Mouse (Mus musculus): ENCODE measurements around the gene Slf2. TPM values are rescaled to one million over a fixed set of nuclear protein-coding genes. Genes with fewer than 3 reads are reported as not detected.

Gene Slf2
- polyA plus RNA-seq, 1 experiment, result 98.6 TPM

- 89% methylated on average over 19 of the region's 19 CpGs for WGBS
Measured at GRCm38 (mm10) chr19:45028746-45029145, 97.8 kb downstream of the Slf2 start.

GRCm38 (mm10) chr19:45029571-45029970, 98.6 kb downstream of the Slf2 start:
- no peaks in the 10 kb centered on the region for H3K27me3 ChIP-seq (ENCODE audit: control insufficient read depth, insufficient read depth, low read length)
- no peaks in the 10 kb centered on the region for H3K36me3 ChIP-seq (ENCODE audit: control insufficient read depth, insufficient read depth, low read length)
- 72% methylated on average over 9 of the region's 9 CpGs for WGBS
- DNase-seq, result no peak
- no peak overlapping the region for H3K27ac ChIP-seq (ENCODE audit: control insufficient read depth, insufficient read depth, low read length)
- TF ChIP-seq CTCF (IDR thresholded peaks at IDR 0.05; ENCODE audit: borderline replicate concordance, control insufficient read depth, extremely low read depth, insufficient read depth, low read length, poor library complexity), result no peak
- TF ChIP-seq POLR2A (IDR thresholded peaks at IDR 0.05; ENCODE audit: control insufficient read depth, extremely low read depth, insufficient read depth, low read length, poor library complexity), result no peak
- H3K4me3 ChIP-seq (ENCODE audit: control insufficient read depth, insufficient read depth, low read length), result no peak overlapping the region
- peaks cover 6% of the 10 kb centered on the region; the same call in 1 of the 2 replicates for H3K4me1 ChIP-seq (replicated peaks; ENCODE audit: control insufficient read depth, insufficient read depth, low read length)

More at GRCm38 (mm10) chr19:45028746-45029145, 97.8 kb downstream of the Slf2 start:
- TF ChIP-seq CTCF (IDR thresholded peaks at IDR 0.05; ENCODE audit: borderline replicate concordance, control insufficient read depth, extremely low read depth, insufficient read depth, low read length, poor library complexity) (no peak), POLR2A (IDR thresholded peaks at IDR 0.05; ENCODE audit: control insufficient read depth, extremely low read depth, insufficient read depth, low read length, poor library complexity) (no peak)
- Histone ChIP-seq H3K36me3 (ENCODE audit: control insufficient read depth, insufficient read depth, low read length) (no peaks in the 10 kb centered on the region), H3K4me3 (ENCODE audit: control insufficient read depth, insufficient read depth, low read length) (no peak overlapping the region), H3K27me3 (ENCODE audit: control insufficient read depth, insufficient read depth, low read length) (no peaks in the 10 kb centered on the region), H3K4me1 (replicated peaks; ENCODE audit: control insufficient read depth, insufficient read depth, low read length) (peaks cover 6% of the 10 kb centered on the region; the same call in 1 of the 2 replicates), H3K27ac (ENCODE audit: control insufficient read depth, insufficient read depth, low read length) (no peak overlapping the region)
- no peak for DNase-seq

GRCm38 (mm10) chr19:45030111-45030510, 99.2 kb downstream of the Slf2 start:
- Histone ChIP-seq H3K27me3 (ENCODE audit: control insufficient read depth, insufficient read depth, low read length) (no peaks in the 10 kb centered on the region), H3K36me3 (ENCODE audit: control insufficient read depth, insufficient read depth, low read length) (no peaks in the 10 kb centered on the region), H3K4me1 (replicated peaks; ENCODE audit: control insufficient read depth, insufficient read depth, low read length) (peaks cover 6% of the 10 kb centered on the region; the same call in 1 of the 2 replicates), H3K4me3 (ENCODE audit: control insufficient read depth, insufficient read depth, low read length) (no peak overlapping the region), H3K27ac (ENCODE audit: control insufficient read depth, insufficient read depth, low read length) (no peak overlapping the region)
- TF ChIP-seq POLR2A (IDR thresholded peaks at IDR 0.05; ENCODE audit: control insufficient read depth, extremely low read depth, insufficient read depth, low read length, poor library complexity), result no peak
- peak; percentile 95 for TF ChIP-seq CTCF (IDR thresholded peaks at IDR 0.05; ENCODE audit: borderline replicate concordance, control insufficient read depth, extremely low read depth, insufficient read depth, low read length, poor library complexity)
- WGBS, result 30% methylated on average over 8 of the region's 8 CpGs
- peak; percentile 60 for DNase-seq

GRCm38 (mm10) chr19:45030746-45031693, 100.1 kb downstream of the Slf2 start:
- WGBS, result 45% methylated on average over 20 of the region's 20 CpGs
- peak; percentile 67 for DNase-seq
- H3K4me3 ChIP-seq (ENCODE audit: control insufficient read depth, insufficient read depth, low read length), result no peak overlapping the region
- no peaks in the 10 kb centered on the region for H3K27me3 ChIP-seq (ENCODE audit: control insufficient read depth, insufficient read depth, low read length)
- H3K27ac ChIP-seq (ENCODE audit: control insufficient read depth, insufficient read depth, low read length), result no peak overlapping the region
- peaks cover 6% of the 10 kb centered on the region; the same call in 1 of the 2 replicates for H3K4me1 ChIP-seq (replicated peaks; ENCODE audit: control insufficient read depth, insufficient read depth, low read length)
- H3K36me3 ChIP-seq (ENCODE audit: control insufficient read depth, insufficient read depth, low read length), result no peaks in the 10 kb centered on the region
- TF ChIP-seq POLR2A (IDR thresholded peaks at IDR 0.05; ENCODE audit: control insufficient read depth, extremely low read depth, insufficient read depth, low read length, poor library complexity), result no peak
- peak; percentile 76; the same call in 1 of the 2 replicates for TF ChIP-seq CTCF (IDR thresholded peaks at IDR 0.05; ENCODE audit: borderline replicate concordance, control insufficient read depth, extremely low read depth, insufficient read depth, low read length, poor library complexity)

GRCm38 (mm10) chr19:45031780-45032179, 100.8 kb downstream of the Slf2 start:
- no peaks in the 10 kb centered on the region for H3K36me3 ChIP-seq (ENCODE audit: control insufficient read depth, insufficient read depth, low read length)
- no peak overlapping the region for H3K4me3 ChIP-seq (ENCODE audit: control insufficient read depth, insufficient read depth, low read length)
- 29% methylated on average over 4 of the region's 4 CpGs for WGBS
- peaks cover 6% of the 10 kb centered on the region; the same call in 1 of the 2 replicates for H3K4me1 ChIP-seq (replicated peaks; ENCODE audit: control insufficient read depth, insufficient read depth, low read length)
- no peaks in the 10 kb centered on the region for H3K27me3 ChIP-seq (ENCODE audit: control insufficient read depth, insufficient read depth, low read length)
- H3K27ac ChIP-seq (ENCODE audit: control insufficient read depth, insufficient read depth, low read length), result no peak overlapping the region
- TF ChIP-seq POLR2A (IDR thresholded peaks at IDR 0.05; ENCODE audit: control insufficient read depth, extremely low read depth, insufficient read depth, low read length, poor library complexity) (no peak), CTCF (IDR thresholded peaks at IDR 0.05; ENCODE audit: borderline replicate concordance, control insufficient read depth, extremely low read depth, insufficient read depth, low read length, poor library complexity) (peak; percentile 65; the same call in 1 of the 2 replicates)
- peak; percentile 70 for DNase-seq

Other genes starting within 250 kb of the Slf2 start
- 0.10 and 0.12 TPM in 2 replicates for gene Pax2, start 175.1 kb upstream of the Slf2 start, polyA plus RNA-seq (2012; rRNA removed)
- 13.7 TPM in 2 replicates for gene Sema4g, start 58.0 kb downstream of the Slf2 start, polyA plus RNA-seq (2012; rRNA removed)
- gene Twnk, start 74.5 kb downstream of the Slf2 start, polyA plus RNA-seq (2012; rRNA removed), result 11.5 and 11.6 TPM in 2 replicates
- 121 and 137 TPM in 2 replicates for gene Mrpl43, start 75.3 kb downstream of the Slf2 start, polyA plus RNA-seq (2012; rRNA removed)
- 37.6 and 41.2 TPM in 2 replicates for gene Lzts2, start 83.3 kb downstream of the Slf2 start, polyA plus RNA-seq (2012; rRNA removed)
- gene Pdzd7, start 114.6 kb downstream of the Slf2 start, polyA plus RNA-seq (2012; rRNA removed), result 0.33 and 0.47 TPM in 2 replicates
- 46.9 and 61.1 TPM in 2 replicates for gene Sfxn3, start 116.4 kb downstream of the Slf2 start, polyA plus RNA-seq (2012; rRNA removed)
- 4.6 and 7.9 TPM in 2 replicates for gene Kazald1, start 144.1 kb downstream of the Slf2 start, polyA plus RNA-seq (2012; rRNA removed)
- gene Tlx1, start 219.5 kb downstream of the Slf2 start, polyA plus RNA-seq (2012; rRNA removed), result 0.19 and 0.29 TPM in 2 replicates

All from thymus, adult 2 months (tissue).